Mouse (Mus musculus) central nervous system, embryonic 11.5 days (tissue): Measurements from ENCODE around the gene Dus4l. TPM values are rescaled to one million over a fixed set of nuclear protein-coding genes. Genes with fewer than 3 reads are reported as not detected.

Source experiments
- polyA plus RNA-seq: library from polyadenylated mRNA; depleted of rRNA; stranded (reverse); fragments of >200 nt; gene quantifications from 2 replicates; pipeline ENCODE4 v1.2.3, GENCODE M21; 2012; rRNA removed

Gene Dus4l
- 8.9 and 14.7 TPM in 2 replicates for polyA plus RNA-seq

GRCm38 (mm10) chr12:31654197-31654964 is at the start of gene Dus4l, which contains the start of gene Cog5:
Gene Dus4l, minus strand, starts transcription at chr12:31654826.
Gene Cog5, plus strand, starts transcription at chr12:31654869.

GRCm38 (mm10) chr12:31634343-31635239 is 20.0 kb downstream of the Dus4l start, which contains the start of gene Bcap29:
Gene Bcap29, minus strand, starts transcription at chr12:31634658.

Other genes with a start within 250 kb of the Dus4l start
- gene Cbll1, start 155.2 kb downstream of the Dus4l start, polyA plus RNA-seq, result 8.4 and 16.1 TPM in 2 replicates
- 0.01 and 0.06 TPM in 2 replicates for gene Slc26a4, start 94.9 kb downstream of the Dus4l start, polyA plus RNA-seq
- gene Bcap29, start 20.2 kb downstream of the Dus4l start, polyA plus RNA-seq, result 11.8 and 15.0 TPM in 2 replicates
- gene Cog5, start within 50 bp of the Dus4l start, polyA plus RNA-seq, result 24.9 and 36.3 TPM in 2 replicates
- 1.7 and 3.5 TPM in 2 replicates for gene Gpr22, start 59.1 kb upstream of the Dus4l start, polyA plus RNA-seq